Mouse (Mus musculus): Measurements from ENCODE around the gene Gas2.
A peak's percentile ranks its signal among the peaks of the same experiment; 100 is the strongest.

Gas2 gene

GRCm38 (mm10) chr7:51964681-51965080, 102.9 kb downstream of the Gas2 start:
- DNase-seq (ENCODE audit: low read depth, low spot score), result no peak

GRCm38 (mm10) chr7:51967581-51967980, 105.8 kb downstream of the Gas2 start:
- DNase-seq (ENCODE audit: low read depth, low spot score), result no peak

- DNase-seq (ENCODE audit: low read depth, low spot score), result no peak
Observed at GRCm38 (mm10) chr7:51969379-51969778, 107.6 kb downstream of the Gas2 start.

- peak; percentile 68 for DNase-seq (ENCODE audit: low read depth, low spot score)
Observed at GRCm38 (mm10) chr7:51972252-51972855, 110.5 kb downstream of the Gas2 start.

DNA sequence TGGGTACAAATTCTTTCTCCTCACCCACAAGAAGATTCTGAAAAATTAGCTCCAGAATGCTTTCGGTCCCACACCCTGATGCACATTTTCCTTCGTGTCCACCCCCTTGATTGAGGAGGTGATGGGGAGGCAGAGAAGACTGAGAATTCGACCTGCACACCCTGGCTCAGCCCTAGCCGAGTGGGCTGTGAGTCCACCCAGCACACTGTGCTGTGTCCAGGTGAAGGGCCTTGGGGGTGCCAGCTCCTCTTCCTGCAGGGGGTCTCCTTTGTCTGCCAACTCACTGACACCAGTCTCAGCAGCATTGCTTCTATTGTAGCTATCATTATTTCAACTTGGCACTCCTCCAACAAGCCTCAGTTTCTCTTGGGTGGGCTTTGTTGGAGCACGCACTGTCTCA, 111.3 kb downstream of the Gas2 start:
- DNase-seq (ENCODE audit: low read depth, low spot score), result no peak

DNA sequence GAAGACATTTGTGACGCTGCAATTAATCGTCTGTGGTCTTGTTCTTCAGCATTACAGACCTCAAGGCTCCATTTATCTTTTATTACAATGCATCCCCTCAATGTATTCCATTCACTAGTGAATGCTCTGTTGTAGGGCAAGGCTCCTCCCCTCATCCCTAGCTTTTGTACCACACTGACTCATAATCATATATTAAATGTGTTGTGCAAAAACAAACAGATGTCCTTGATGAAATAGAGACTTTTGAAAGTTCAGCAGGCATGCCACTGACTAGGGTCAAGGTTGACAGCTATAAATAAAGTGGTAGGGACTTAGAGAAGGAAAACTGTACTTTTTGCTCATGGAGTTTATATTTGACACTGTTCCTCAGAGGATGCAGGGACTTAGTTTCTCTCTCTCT, 111.7 kb downstream of the Gas2 start:
- no peak for DNase-seq (ENCODE audit: low read depth, low spot score)

GRCm38 (mm10) chr7:51975181-51975580, 113.4 kb downstream of the Gas2 start:
- DNase-seq (ENCODE audit: low read depth, low spot score), result no peak

DNA sequence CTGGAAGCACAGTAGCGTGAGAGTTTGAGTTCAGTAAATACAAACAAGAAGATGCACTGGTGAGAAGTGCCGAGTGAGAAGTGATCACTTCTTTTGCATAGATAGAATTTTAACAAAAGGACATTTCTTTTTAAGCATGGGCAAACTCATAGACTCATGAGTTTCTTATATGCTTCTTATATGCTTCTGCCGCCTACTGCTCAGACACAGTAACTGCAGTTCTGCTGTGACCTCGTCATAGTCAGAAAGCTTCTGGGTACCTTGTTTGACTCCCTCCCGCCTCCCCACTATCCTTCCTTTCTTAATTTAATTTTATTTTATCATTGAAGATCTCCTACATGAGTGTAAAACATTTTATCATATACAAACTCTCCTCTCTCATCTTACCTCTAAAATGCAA, 117.5 kb downstream of the Gas2 start:
- DNase-seq (ENCODE audit: low read depth, low spot score), result no peak

DNA sequence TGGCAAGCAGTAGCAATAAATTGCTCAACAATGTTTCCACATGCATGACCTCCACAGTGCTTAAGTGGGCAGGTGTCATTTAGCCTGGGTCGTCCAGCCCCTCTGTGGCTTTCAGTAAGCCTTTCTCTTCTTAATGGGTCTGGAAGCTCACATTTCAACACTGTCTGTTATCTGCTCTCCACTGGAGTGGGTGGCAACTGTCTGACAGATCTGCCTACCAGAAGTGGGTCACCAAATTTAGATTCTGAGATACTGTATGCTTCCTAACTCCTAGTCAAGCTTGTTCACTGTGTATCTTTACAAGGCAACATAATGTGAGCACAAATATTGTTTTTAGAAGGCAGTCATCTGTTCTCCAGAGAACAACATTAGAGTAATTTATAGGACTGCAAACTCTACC, 120.5 kb downstream of the Gas2 start:
- no peak for DNase-seq (ENCODE audit: low read depth, low spot score)

DNA sequence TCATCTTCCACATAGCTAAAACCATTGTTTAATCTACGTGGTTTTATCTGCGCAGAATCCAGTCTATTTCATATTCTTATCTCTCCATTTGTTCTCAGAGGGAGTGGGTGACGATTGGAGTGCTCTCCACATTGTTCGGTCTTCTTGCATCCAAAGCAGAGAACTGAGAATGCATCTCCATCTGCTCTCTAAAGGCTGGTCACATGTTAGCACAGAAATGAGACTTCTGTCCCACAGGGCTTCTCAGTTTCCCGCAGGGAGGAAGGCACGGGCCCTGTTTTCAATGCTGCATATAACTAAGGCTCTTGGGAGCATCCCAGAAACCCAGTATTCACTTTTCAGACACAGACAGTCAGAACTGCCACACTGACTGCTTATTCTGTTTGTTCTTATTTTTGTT, 123.9 kb downstream of the Gas2 start:
- no peak for DNase-seq (ENCODE audit: low read depth, low spot score)

GRCm38 (mm10) chr7:51986909-51987308, 125.1 kb downstream of the Gas2 start:
- no peak for DNase-seq (ENCODE audit: low read depth, low spot score)

DNA sequence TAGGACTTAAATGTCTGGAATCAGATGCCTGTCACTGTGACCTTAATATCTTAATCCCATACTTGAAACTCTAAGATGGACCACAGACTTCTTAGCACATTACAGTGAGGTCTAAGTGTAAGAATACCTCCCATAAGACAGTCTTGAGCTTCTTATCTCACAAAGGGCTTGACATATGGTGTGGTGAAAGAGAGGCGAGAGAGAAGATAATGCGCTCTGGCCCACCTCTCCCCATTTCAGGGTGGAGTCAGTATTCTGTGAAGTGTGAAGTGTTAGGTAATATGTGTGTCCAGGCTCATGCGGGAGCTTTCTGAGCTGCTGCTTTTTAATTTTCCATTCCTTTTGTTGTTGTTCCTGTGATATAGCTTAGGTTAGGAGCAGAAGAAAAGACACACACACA, 129.2 kb downstream of the Gas2 start:
- DNase-seq (ENCODE audit: low read depth, low spot score), result no peak

DNA sequence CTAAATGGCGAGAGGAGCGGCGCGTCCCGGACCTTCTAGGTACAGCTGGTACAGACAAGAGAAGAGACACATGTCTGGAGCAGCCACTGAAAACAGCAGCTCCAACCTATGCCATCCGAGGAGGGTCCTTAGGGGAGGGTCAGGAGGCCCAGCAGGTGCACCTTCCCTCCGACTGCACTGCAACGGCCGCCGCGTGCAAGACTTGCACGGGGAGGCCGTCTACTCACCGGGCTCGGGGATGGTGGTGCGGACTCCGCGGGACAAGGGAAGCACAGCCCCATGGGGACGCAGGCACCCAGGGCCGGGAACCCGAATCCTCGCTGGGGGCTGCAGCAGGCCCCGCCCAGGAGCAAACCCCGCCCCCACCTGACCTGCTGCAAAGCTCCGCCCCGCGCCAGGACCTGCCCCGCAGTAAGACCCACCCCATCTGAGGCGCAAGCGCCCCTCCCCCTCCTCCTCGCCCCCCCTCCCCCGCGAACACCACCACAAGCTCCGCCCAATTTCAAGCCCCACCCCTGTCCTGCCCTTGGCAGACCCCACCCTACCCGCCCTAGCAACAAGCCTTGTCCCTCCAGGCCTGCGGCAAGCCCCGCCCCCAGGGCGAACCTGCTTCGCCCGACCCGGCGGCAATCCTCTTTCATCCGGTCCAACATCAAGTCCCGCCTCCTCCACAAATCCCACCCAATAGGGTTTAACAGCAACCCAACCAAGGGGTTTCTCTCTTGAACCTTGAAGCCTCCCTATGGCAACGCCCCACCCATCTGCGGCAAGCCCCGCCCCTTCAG, 143.9 kb downstream of the Gas2 start, which contains the start of gene Svip:
Gene Svip (minus strand): TSS at position 508 of the 785 bp plus-strand sequence.
- DNase-seq (ENCODE audit: low read depth, low spot score), result peak; percentile 93

DNA sequence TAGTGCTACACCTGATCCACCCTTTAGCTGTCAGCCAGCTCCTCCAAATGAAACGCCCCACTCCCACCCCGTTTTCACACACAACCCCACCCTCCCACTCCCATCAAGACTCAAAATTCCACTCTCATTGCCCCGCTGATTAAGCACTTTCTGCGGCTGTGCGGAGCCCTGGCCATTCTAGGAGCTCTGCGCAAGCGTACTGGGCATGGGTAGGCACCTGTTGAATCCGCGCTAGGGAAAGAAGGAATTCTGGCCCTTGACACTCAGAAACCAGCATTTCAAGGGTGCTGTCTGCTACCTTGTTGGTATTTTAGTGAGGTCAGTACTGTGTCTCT, 144.4 kb downstream of the Gas2 start:
- DNase-seq (ENCODE audit: low read depth, low spot score), result peak; percentile 97

DNA sequence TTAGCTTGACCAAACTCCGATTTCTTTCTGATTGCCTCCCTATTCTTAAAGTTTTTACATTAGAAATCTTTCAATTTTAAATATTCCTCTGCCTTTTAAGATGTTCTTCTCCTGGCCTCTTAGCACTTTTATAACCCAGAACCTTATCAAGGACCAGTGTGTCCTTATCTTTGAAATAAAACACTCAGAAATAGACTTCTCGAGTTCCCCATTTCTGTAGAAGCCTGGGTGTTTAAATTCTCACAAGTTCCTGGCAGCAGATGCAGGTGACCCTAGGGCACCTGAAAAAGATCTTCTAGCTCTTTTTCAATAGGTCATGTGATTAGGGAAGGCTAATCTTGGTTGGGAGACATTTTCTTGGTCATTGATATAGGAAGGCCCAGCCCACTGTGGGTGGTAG, 145.3 kb downstream of the Gas2 start:
- no peak for DNase-seq (ENCODE audit: low read depth, low spot score)

DNA sequence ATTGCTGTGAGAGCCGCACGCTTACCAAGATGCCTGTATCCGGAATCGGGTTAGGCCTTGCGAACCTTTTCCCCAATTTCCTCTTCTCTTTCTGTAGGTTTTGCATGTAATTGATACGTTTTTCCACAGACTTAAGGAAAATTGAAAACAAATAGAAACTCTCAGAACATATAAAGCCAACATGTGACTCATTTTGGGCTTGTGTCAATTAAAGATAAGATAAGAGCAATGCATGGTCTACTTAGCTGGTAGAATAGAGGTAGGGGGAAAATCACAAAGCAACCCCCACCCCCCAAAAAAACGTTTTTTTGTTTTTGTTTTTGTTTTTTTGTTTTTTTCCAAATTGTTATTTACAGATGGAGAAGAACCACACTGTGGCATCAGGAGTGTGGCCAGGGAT, 151.6 kb downstream of the Gas2 start:
- DNase-seq (ENCODE audit: low read depth, low spot score), result no peak

GRCm38 (mm10) chr7:52015180-52015579, 153.4 kb downstream of the Gas2 start:
- DNase-seq (ENCODE audit: low read depth, low spot score), result peak; percentile 16

- no peak for DNase-seq (ENCODE audit: low read depth, low spot score)
Observed at GRCm38 (mm10) chr7:52015628-52016027, 153.8 kb downstream of the Gas2 start, which contains the start of gene 1700015G11Rik. 1700015G11Rik (minus strand) TSS chr7:52015728.

DNA sequence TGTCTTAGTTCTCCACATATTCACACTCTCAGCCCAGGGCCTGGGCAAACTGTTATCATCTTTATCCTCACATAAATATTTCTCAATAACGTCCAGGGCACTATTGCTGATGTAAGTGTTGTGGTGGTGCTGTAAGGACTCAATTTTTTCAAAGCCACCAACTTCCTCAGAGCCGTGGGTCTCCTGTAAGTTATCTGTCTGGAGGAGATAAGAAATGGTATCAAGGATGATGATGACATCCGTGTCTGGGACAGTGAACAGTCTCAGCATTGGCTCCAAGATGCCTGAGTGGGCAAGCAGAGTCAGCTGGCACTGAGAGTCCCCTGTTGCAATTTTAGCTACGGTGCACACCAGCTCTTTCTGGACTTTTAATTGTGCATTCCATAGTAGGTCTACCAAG, 160.2 kb downstream of the Gas2 start:
- DNase-seq (ENCODE audit: low read depth, low spot score), result no peak

DNA sequence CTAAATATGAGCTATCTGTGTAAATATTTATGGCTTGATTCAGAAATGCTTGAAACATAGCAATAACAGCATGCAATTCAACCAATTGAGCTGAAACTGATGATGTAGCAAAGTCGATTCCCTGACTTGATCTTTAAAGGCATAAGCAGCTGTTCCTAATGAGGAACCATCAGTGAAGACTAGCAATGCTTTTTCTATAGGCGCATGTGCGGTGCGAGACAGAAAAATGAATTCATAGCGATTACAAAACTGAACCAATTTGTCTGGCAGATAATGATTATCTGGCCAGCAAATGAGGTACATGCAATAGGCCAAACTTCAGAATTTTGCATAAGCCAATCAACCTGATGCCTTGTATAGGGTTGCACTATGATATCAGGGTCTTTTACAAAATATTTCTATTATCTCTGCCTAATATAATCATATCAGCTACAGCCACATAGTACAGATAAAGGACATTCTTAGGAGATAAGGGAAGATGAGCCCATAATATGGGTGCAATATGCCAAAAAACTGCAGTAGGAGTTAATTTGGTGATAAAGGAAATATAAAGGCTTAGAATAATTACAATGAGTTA, 162.3 kb downstream of the Gas2 start:
- no peak for DNase-seq (ENCODE audit: low read depth, low spot score)

DNA sequence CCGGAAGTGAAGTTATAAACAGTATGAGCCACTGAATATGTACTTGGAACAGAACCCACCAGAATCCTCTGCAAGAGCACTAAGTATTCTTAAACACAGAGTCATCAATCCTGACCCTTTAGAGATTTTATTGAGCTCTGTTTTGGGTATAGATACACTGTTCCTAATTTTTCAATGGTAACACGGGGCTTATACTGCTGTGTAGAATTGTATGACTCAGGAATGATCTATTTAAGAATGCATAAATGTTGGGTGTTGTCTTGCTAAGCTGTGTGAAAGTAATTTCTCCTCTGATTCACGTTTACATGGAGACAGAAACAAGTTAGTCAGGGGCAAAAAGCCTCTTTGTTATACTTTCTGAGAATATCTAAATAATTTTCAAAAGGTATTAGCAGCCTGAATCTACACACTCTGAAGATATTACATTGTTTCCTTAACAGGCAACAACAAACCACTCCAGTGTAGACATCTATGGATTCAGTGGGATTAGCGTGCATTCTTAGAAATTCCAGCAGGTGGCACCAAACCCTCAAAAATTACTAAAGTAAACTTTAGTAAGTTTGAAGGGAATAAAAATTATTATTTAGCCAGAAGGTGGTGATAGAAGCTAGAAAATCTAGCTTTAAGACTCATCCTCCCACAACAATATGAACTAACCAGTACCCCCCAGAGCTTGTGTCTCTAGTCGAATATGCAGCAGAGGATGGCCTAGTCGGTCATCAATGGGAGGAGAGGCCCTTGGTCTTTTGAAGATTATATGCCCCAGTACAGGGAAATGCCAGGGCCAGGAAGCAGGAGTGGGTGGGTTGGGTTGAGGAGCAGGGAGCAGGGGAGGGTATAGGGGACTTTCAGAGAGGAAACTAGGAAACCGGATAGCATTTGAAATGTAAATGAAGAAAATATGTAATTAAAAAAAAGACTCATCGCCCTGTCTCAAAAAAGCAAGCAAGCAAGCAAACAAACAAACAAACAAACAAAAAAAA, 176.1 kb downstream of the Gas2 start:
- DNase-seq (ENCODE audit: low read depth, low spot score), result peak; percentile 64
